Mouse (Mus musculus): ENCODE results near the gene Fubp3. TPM values are rescaled to one million over a fixed set of nuclear protein-coding genes. Genes with fewer than 3 reads are reported as not detected.
"Not testable (repeated sequence)": the region's sequence is repeated elsewhere in the genome, so short reads cannot be mapped to it uniquely, and the experiment has no call there.

Fubp3 gene
- polyA plus RNA-seq, 2 experiments: 59.4 to 86.3 TPM

- DNase-seq (ENCODE audit: low spot score) (no peak), ATAC-seq (ENCODE audit: low FRiP score, low read depth) (no peak)
- Histone ChIP-seq H3K4me1 (ENCODE audit: control insufficient read depth, insufficient read depth, low read length) (no peaks in the 10 kb centered on the region), H3K27me3 (ENCODE audit: control insufficient read depth, insufficient read depth, low read length) (no peaks in the 10 kb centered on the region), H3K4me2 (replicated peaks; ENCODE audit: low read depth, low read length, severe bottlenecking) (no peak overlapping the region), H3K9ac (ENCODE audit: low read depth, low read length, severe bottlenecking) (no peak overlapping the region), H3K9me3 (ENCODE audit: control insufficient read depth, low read length) (no peaks in the 10 kb centered on the region), H3K36me3 (ENCODE audit: control insufficient read depth, insufficient read depth, low read length) (no peaks in the 10 kb centered on the region), H3K27ac (replicated peaks; ENCODE audit: low read depth, low read length) (no peak overlapping the region), H3K4me3 (replicated peaks; ENCODE audit: low read length) (no peak overlapping the region)
- WGBS: 66% methylated on average over 5 of the region's 5 CpGs
- TF ChIP-seq POLR2A (IDR thresholded peaks at IDR 0.05; ENCODE audit: borderline replicate concordance, extremely low read depth, insufficient read depth, insufficient read length): no peak
These were observed 33.7 kb upstream of the Fubp3 start for GRCm38 (mm10) chr2:31538745-31539144.

- Histone ChIP-seq H3K27ac (replicated peaks; ENCODE audit: low read depth, low read length) (no peak overlapping the region), H3K4me2 (replicated peaks; ENCODE audit: low read depth, low read length, severe bottlenecking) (no peak overlapping the region), H3K4me1 (ENCODE audit: control insufficient read depth, insufficient read depth, low read length) (no peaks in the 10 kb centered on the region), H3K4me3 (replicated peaks; ENCODE audit: low read length) (no peak overlapping the region), H3K36me3 (ENCODE audit: control insufficient read depth, insufficient read depth, low read length) (no peaks in the 10 kb centered on the region), H3K27me3 (ENCODE audit: control insufficient read depth, insufficient read depth, low read length) (no peaks in the 10 kb centered on the region), H3K9ac (ENCODE audit: low read depth, low read length, severe bottlenecking) (no peak overlapping the region), H3K9me3 (ENCODE audit: control insufficient read depth, low read length) (no peaks in the 10 kb centered on the region)
- TF ChIP-seq POLR2A (IDR thresholded peaks at IDR 0.05; ENCODE audit: borderline replicate concordance, extremely low read depth, insufficient read depth, insufficient read length): no peak
- DNase-seq (ENCODE audit: low spot score): no peak
- ATAC-seq (ENCODE audit: low FRiP score, low read depth): no peak
- WGBS: 84% methylated on average over 5 of the region's 5 CpGs
These were observed 30.9 kb upstream of the Fubp3 start for GRCm38 (mm10) chr2:31541581-31541980.

GRCm38 (mm10) chr2:31547726-31548125 lies 24.7 kb upstream of the Fubp3 start:
- Histone ChIP-seq H3K4me3 (replicated peaks; ENCODE audit: low read length) (no peak overlapping the region), H3K9ac (ENCODE audit: low read depth, low read length, severe bottlenecking) (no peak overlapping the region), H3K27ac (replicated peaks; ENCODE audit: low read depth, low read length) (no peak overlapping the region), H3K27me3 (ENCODE audit: control insufficient read depth, insufficient read depth, low read length) (no peaks in the 10 kb centered on the region), H3K36me3 (ENCODE audit: control insufficient read depth, insufficient read depth, low read length) (no peaks in the 10 kb centered on the region), H3K9me3 (ENCODE audit: control insufficient read depth, low read length) (no peaks in the 10 kb centered on the region), H3K4me2 (replicated peaks; ENCODE audit: low read depth, low read length, severe bottlenecking) (no peak overlapping the region), H3K4me1 (ENCODE audit: control insufficient read depth, insufficient read depth, low read length) (no peaks in the 10 kb centered on the region)
- ATAC-seq (ENCODE audit: low FRiP score, low read depth): no peak
- no peak for TF ChIP-seq POLR2A (IDR thresholded peaks at IDR 0.05; ENCODE audit: borderline replicate concordance, extremely low read depth, insufficient read depth, insufficient read length)
- WGBS: 65% methylated on average over 11 of the region's 11 CpGs
- no peak for DNase-seq (ENCODE audit: low spot score)

- no peak for DNase-seq (ENCODE audit: low spot score)
- Histone ChIP-seq H3K36me3 (ENCODE audit: control insufficient read depth, insufficient read depth, low read length) (no peaks in the 10 kb centered on the region), H3K4me2 (replicated peaks; ENCODE audit: low read depth, low read length, severe bottlenecking) (no peak overlapping the region), H3K9me3 (ENCODE audit: control insufficient read depth, low read length) (no peaks in the 10 kb centered on the region), H3K9ac (ENCODE audit: low read depth, low read length, severe bottlenecking) (no peak overlapping the region), H3K4me3 (replicated peaks; ENCODE audit: low read length) (no peak overlapping the region), H3K27me3 (ENCODE audit: control insufficient read depth, insufficient read depth, low read length) (no peaks in the 10 kb centered on the region), H3K4me1 (ENCODE audit: control insufficient read depth, insufficient read depth, low read length) (no peaks in the 10 kb centered on the region), H3K27ac (replicated peaks; ENCODE audit: low read depth, low read length) (no peak overlapping the region)
- no peak for TF ChIP-seq POLR2A (IDR thresholded peaks at IDR 0.05; ENCODE audit: borderline replicate concordance, extremely low read depth, insufficient read depth, insufficient read length)
- WGBS: 83% methylated on average over 3 of the region's 3 CpGs
- ATAC-seq (ENCODE audit: low FRiP score, low read depth): no peak
These were observed 21.9 kb upstream of the Fubp3 start for GRCm38 (mm10) chr2:31550503-31550902.

GRCm38 (mm10) chr2:31551351-31551750 lies 21.1 kb upstream of the Fubp3 start:
- not testable (repeated sequence) for H3K9ac ChIP-seq (ENCODE audit: low read depth, low read length, severe bottlenecking); ATAC-seq (ENCODE audit: low FRiP score, low read depth); H3K36me3 ChIP-seq (ENCODE audit: control insufficient read depth, insufficient read depth, low read length); DNase-seq (ENCODE audit: low spot score); H3K27ac ChIP-seq (replicated peaks; ENCODE audit: low read depth, low read length); H3K9me3 ChIP-seq (ENCODE audit: control insufficient read depth, low read length); H3K4me1 ChIP-seq (ENCODE audit: control insufficient read depth, insufficient read depth, low read length); H3K27me3 ChIP-seq (ENCODE audit: control insufficient read depth, insufficient read depth, low read length); H3K4me2 ChIP-seq (replicated peaks; ENCODE audit: low read depth, low read length, severe bottlenecking); H3K4me3 ChIP-seq (replicated peaks; ENCODE audit: low read length)
- WGBS: 93% methylated on average over 2 of the region's 3 CpGs

GRCm38 (mm10) chr2:31551971-31552370 lies 20.5 kb upstream of the Fubp3 start:
- no peak for DNase-seq (ENCODE audit: low spot score)
- Histone ChIP-seq H3K27me3 (ENCODE audit: control insufficient read depth, insufficient read depth, low read length) (no peaks in the 10 kb centered on the region), H3K36me3 (ENCODE audit: control insufficient read depth, insufficient read depth, low read length) (no peaks in the 10 kb centered on the region), H3K9me3 (ENCODE audit: control insufficient read depth, low read length) (no peaks in the 10 kb centered on the region), H3K9ac (ENCODE audit: low read depth, low read length, severe bottlenecking) (no peak overlapping the region), H3K4me2 (replicated peaks; ENCODE audit: low read depth, low read length, severe bottlenecking) (no peak overlapping the region), H3K4me1 (ENCODE audit: control insufficient read depth, insufficient read depth, low read length) (no peaks in the 10 kb centered on the region), H3K4me3 (replicated peaks; ENCODE audit: low read length) (no peak overlapping the region), H3K27ac (replicated peaks; ENCODE audit: low read depth, low read length) (no peak overlapping the region)
- WGBS: 86% methylated on average over 10 of the region's 10 CpGs
- no peak for TF ChIP-seq POLR2A (IDR thresholded peaks at IDR 0.05; ENCODE audit: borderline replicate concordance, extremely low read depth, insufficient read depth, insufficient read length)
- ATAC-seq (ENCODE audit: low FRiP score, low read depth): no peak
